Mouse (Mus musculus): ENCODE measurements around the gene Pclaf.
A peak's percentile ranks its signal among the peaks of the same experiment; 100 is the strongest.

Gene Pclaf

GRCm38 (mm10) chr9:65890143-65890628 is at the start of gene Pclaf:
Pclaf (plus strand) TSS chr9:65890237.
- peak; percentile 71 for DNase-seq

GRCm38 (mm10) chr9:65844421-65845165 is 45.4 kb upstream of the Pclaf start:
- DNase-seq = no peak

GRCm38 (mm10) chr9:65848154-65848553 is 41.9 kb upstream of the Pclaf start:
- no peak for DNase-seq

- no peak for DNase-seq
Observed at GRCm38 (mm10) chr9:65850203-65850602, 39.8 kb upstream of the Pclaf start.

- no peak for DNase-seq
Observed at GRCm38 (mm10) chr9:65859656-65860055, 30.4 kb upstream of the Pclaf start.

- DNase-seq = peak; percentile 92
Observed at GRCm38 (mm10) chr9:65884564-65885315, 5.3 kb upstream of the Pclaf start.

GRCm38 (mm10) chr9:65891126-65891525 is 1.1 kb downstream of the Pclaf start:
- DNase-seq = no peak

GRCm38 (mm10) chr9:65896977-65897376 is 6.9 kb downstream of the Pclaf start:
- no peak for DNase-seq

- DNase-seq = no peak
Observed at GRCm38 (mm10) chr9:65902879-65903278, 12.8 kb downstream of the Pclaf start.

- DNase-seq = no peak
Observed at GRCm38 (mm10) chr9:65903419-65903818, 13.4 kb downstream of the Pclaf start.

- DNase-seq = peak; percentile 89
Observed at GRCm38 (mm10) chr9:65908394-65909300, 18.6 kb downstream of the Pclaf start, which contains the start of the genes Trip4 and Csnk1g1. Trip4 (minus strand) TSS chr9:65908794. Csnk1g1 (plus strand) TSS chr9:65908924.

- peak; percentile 76 for DNase-seq
Observed at GRCm38 (mm10) chr9:65909301-65909801, 19.3 kb downstream of the Pclaf start.

- DNase-seq = no peak
Observed at GRCm38 (mm10) chr9:65909837-65910236, 19.8 kb downstream of the Pclaf start.

GRCm38 (mm10) chr9:65913976-65914375 is 23.9 kb downstream of the Pclaf start:
- DNase-seq = no peak

GRCm38 (mm10) chr9:65917015-65917414 is 27.0 kb downstream of the Pclaf start:
- no peak for DNase-seq

- DNase-seq = no peak
Observed at GRCm38 (mm10) chr9:65928456-65928855, 38.4 kb downstream of the Pclaf start.

- no peak for DNase-seq
Observed at GRCm38 (mm10) chr9:65929826-65930225, 39.8 kb downstream of the Pclaf start.

- no peak for DNase-seq
Observed at GRCm38 (mm10) chr9:65937566-65937965, 47.5 kb downstream of the Pclaf start.

GRCm38 (mm10) chr9:65951082-65951587 is 61.1 kb downstream of the Pclaf start:
- no peak for DNase-seq
